Mouse (Mus musculus): Measurements from ENCODE around the gene Nkx6-1.

The Nkx6-1 gene

DNA sequence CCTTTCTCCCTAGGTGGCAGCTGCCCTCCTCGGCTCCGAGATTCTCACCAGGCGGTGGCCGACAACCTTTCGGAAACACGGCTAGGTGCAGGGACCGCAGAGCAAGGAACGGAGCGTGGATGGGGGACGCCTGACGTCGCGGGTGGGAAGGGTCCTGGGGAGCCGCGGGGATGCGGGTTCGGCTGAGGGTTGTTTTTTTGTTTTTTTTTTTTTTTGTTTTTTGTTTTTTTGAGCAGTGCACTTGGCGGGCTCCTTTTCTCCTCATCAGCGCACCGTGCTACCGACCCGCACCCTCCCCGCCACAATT, 5.9 kb downstream of the Nkx6-1 start:
- DNase-seq = no peak

DNA sequence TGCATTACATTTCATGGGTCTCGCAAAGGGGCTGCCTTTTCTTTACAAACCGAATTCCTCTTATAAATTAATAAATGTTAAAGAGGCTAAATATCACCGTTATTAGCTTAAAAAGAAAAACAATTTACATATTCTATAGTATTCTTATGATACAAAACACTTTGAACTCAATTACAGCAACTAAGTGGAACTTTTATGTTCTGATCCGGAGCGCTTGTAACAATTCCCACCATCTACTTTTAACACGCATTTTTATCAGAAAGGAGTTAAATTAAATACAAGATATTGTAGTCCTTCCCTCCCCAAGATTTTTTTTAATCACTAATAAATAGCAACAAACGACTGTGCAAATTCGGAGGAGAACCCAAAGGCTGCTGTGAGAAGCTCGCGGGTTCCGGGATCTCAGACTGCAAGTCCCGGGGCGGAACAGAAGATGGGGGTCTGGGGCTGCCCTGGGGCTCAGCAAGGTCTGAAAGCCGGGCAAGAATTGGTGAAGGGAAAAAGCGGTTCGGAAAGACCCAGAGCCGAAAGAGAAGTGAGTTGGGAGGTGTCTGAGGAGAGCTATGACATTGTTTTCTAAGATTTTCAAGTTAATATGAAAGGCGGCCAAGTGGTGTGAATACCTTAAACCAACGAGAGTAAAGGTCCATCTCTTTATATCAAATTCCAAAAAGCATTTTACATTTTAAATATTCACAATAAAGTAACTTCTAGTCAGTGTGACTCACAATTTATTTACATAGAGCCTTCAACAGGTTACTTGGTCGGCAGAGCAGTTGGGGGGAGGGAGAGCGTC, 6.4 kb downstream of the Nkx6-1 start:
- no peak for DNase-seq

DNA sequence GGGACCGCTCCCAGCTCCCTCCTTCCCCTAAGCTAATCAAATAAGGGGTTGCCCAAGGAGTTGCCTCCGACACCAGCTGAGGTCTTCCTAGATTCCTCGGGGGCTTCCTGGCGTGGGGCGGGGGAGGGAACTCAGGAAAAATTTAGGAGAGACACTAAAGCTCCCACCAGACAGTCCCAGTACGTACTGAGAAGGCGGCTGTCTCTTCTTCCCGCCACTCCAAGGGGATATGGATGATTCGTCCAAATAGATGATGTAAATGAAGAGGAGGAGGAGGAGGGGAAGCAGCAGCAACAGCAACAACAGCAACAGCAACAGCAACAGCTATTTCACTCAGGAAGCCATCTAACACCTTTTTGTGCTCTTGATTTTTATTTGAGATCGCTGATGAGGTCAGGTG, 7.1 kb downstream of the Nkx6-1 start:
- no peak for DNase-seq

DNA sequence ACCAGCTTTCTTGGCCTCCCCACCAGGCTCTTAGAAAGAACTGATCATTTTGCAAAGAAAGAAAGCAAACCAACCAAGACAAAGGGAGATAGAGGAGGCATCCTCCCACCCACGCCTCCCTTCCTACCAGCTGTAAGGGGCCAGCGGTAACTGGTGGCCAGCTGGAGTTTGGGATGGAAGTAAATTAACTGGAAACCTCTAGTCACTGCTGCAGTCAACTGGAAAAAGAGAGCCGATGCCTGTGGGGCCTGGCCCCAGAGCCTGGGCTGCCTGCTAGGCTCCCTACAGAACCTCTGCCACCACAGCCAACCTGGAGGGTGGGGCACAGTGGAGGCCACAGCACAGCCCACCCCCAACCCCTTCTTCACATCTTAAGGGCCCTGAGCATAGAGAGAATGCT, 8.7 kb downstream of the Nkx6-1 start:
- DNase-seq = no peak

DNA sequence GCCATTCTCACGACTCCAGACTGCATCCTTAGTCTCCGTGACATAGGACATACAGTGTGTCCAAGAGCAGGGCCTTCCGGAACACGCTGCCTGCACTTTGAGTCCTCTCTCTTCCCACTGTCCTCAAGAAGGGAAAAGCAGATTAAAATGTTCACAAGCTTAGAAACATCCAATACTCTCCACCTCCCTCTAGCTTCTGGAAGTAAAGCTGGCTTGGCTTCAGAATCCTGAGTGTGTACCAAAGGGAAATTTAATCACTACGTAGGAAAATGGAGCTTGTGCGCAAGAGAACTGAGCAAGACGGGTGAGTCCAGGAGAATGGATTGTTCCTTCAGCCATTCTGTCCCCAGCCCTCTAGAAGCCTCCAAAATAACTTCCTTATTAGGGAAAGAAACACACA, 9.4 kb downstream of the Nkx6-1 start:
- no peak for DNase-seq

DNA sequence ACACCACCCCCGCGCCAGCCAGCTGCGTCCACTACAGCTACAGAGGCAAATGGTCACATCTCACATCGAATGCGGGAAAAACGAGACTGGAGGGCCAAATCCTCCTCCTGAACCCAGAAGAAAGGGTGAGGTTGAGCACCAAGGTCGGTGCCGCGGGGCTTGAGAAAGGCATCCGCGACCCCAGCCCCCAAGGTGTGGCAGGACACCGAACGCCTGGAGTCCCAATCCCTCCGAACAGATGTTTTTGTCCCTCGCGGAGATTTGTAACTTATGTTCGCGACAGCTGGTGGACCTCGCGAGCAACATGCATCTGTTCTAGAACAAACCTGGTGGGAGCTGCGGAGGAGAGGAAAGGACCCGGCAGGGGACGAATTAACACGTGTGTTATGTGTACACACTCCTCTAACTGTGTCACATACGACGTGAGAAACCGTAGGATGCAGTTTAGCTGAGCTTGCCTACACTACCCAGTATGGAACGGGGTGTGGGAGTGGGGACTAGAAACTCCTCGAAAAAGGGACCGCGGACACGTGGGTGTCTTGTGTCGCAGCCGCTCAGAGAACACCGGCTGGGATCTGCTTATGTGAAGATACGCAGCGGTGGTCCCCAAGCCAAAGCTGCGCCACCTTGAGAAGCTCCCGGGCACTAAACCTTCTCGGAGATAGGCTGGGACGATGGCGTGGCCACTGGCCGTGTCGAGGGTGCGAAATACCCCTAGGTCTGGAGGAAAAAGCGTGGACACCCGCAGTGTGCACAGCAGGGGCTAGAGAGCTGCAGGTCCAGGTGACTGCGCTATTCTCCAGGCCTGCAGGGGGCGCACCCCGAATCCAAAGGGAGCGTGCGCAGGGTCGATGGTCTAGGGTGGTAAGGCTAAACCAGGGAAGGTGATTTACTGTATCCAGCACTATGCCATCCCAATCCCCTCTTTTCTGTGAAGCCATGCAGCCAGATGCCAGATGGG, 16.8 kb downstream of the Nkx6-1 start:
- DNase-seq = no peak

DNA sequence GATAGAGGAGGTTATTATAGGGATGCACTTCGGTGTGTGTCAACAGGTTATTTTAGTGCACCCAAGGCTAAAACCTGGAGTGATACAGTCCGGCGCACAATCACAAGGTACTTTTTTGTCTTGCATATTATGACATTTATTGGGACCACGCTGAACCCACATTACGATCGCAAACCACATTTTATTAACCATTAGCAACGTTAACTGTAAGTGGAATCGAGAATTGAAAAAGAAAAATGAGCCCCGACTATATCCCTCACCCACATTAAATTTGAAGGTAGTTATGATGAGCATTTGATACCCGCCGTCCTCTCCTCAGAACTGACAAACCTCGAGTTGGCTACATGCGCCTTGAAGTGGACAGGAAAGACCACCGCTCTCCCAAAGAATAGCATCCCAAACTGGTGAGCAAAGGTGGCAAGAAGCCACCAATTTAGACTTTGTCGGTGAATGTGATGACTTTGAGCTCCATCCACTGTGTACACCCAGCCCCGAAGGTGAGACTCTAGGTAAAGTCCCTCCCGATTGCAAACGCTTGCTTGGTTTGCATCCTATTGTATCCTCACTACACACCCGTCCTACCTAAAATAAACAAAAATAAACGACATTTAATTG, 17.7 kb downstream of the Nkx6-1 start:
- DNase-seq = no peak

DNA sequence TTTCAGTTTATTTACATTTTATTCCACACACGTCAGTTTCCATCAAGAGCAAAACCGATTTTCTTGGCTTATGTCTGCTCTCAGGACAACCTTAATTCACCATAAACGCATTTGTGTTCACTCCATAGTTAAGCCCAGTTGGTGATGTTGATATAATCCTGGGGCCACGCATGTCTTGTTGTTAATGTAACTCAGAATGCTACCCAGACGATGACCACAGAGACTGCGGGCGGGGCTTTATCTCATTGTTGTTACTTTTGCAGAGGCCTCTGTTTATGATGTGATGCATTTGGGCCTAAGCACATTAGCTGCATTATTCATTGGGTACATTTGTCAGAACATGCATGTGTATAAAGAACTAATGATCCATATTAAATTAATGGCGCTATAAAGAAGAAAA, 19.7 kb downstream of the Nkx6-1 start:
- no peak for DNase-seq

DNA sequence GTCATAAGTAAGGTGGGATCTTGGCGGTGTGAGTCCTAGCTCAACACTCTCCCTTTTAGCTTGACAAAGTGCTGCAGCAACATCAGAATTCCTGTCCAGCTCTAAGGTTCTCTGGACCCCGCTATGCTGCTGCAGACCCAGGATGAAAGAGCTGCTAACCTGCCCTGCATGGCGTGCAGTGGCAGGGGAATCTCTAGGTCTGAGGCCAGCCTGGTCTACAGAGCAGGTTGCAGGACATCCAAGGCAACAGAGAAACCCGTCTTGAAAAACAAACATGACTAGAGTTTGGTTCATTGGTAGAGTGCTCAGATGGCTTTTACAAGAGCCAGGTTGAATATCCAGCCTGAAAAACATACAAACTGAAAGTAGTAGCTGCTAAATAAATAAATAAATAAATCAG, 26.7 kb downstream of the Nkx6-1 start:
- DNase-seq = no peak

All from right cerebral cortex, postnatal 14 days (tissue).